Mouse (Mus musculus): ENCODE results near the gene Olfr618. TPM values are rescaled to one million over a fixed set of nuclear protein-coding genes. Genes with fewer than 3 reads are reported as not detected.

Olfr618 gene
- total RNA-seq, 1 experiment: not detected

- Histone ChIP-seq H3K36me3 (ENCODE audit: control insufficient read depth, insufficient read depth, low read length, poor library complexity, severe bottlenecking) (no peaks in the 10 kb centered on the region), H3K27ac (ENCODE audit: insufficient read depth, low read depth, low read length, poor library complexity, severe bottlenecking) (no peak within 1 kb of the TSS), H3K4me3 (ENCODE audit: insufficient read depth in 1 of 2, low read depth in 1 of 2, low read length in 2 of 2, poor library complexity in 1 of 2, severe bottlenecking in 1 of 2) (no peak within 1 kb of the TSS), H3K4me1 (ENCODE audit: control insufficient read depth in 2 of 2, insufficient read depth in 2 of 2, low read length in 2 of 2, poor library complexity in 1 of 2) (no peaks in the 10 kb centered on the region), H3K9ac (ENCODE audit: insufficient read depth, low read depth, low read length, poor library complexity, severe bottlenecking) (no peak within 1 kb of the TSS), H3K9me3 (ENCODE audit: control insufficient read depth, insufficient read depth, low read depth, low read length) (no peaks in the 10 kb centered on the region)
- no peak for TF ChIP-seq ZNF384 (IDR thresholded peaks at IDR 0.05; ENCODE audit: low read depth, low read length)
- TF ChIP-seq ZC3H11A (IDR thresholded peaks at IDR 0.05; ENCODE audit: borderline replicate concordance, low read depth, low read length): no peak
- no peak for TF ChIP-seq HCFC1 (IDR thresholded peaks at IDR 0.05; ENCODE audit: borderline replicate concordance, insufficient read depth, low read length)
- no peak for TF ChIP-seq MAFK (IDR thresholded peaks at IDR 0.05; ENCODE audit: insufficient read depth, low read depth, low read length)
- no peak for TF ChIP-seq CHD2 (IDR thresholded peaks at IDR 0.05; ENCODE audit: low read depth, low read length)
- no peak for DNase-seq (ENCODE audit: low read depth, low spot score)
- in situ Hi-C loops (cut with MboI; ENCODE audit: low sequenced_read_pairs in 2 of 2, unreplicated experiment in 2 of 2): loop anchor here in 1 of 2 experiments (5.0 kb wide), 1 partner anchor 105 kb away; no protein-coding TSS in a partner anchor
Observed at GRCm38 (mm10) chr7:103572761-103573160, 17.1 kb upstream of the Olfr618 start, which contains the start of gene Olfr617. TSS of gene Olfr617 (plus strand) at chr7:103573061.

GRCm38 (mm10) chr7:103600275-103600674, 10.4 kb downstream of the Olfr618 start, which contains the start of gene Olfr619:
TSS of gene Olfr619 (plus strand) at chr7:103600575.
- no peak for DNase-seq (ENCODE audit: low read depth, low spot score)
- no peak within 1 kb of the TSS for H3K9ac ChIP-seq (ENCODE audit: insufficient read depth, low read depth, low read length, poor library complexity, severe bottlenecking)
- H3K36me3 ChIP-seq (ENCODE audit: control insufficient read depth, insufficient read depth, low read length, poor library complexity, severe bottlenecking): no peaks in the 10 kb centered on the region
- in situ Hi-C loops (cut with MboI; ENCODE audit: low sequenced_read_pairs in 2 of 2, unreplicated experiment in 2 of 2): no loop called here
- H3K9me3 ChIP-seq (ENCODE audit: control insufficient read depth, insufficient read depth, low read depth, low read length): no peaks in the 10 kb centered on the region
- TF ChIP-seq ZNF384 (IDR thresholded peaks at IDR 0.05; ENCODE audit: low read depth, low read length): no peak
- H3K4me3 ChIP-seq (ENCODE audit: insufficient read depth in 1 of 2, low read depth in 1 of 2, low read length in 2 of 2, poor library complexity in 1 of 2, severe bottlenecking in 1 of 2): no peak within 1 kb of the TSS
- H3K27ac ChIP-seq (ENCODE audit: insufficient read depth, low read depth, low read length, poor library complexity, severe bottlenecking): no peak within 1 kb of the TSS
- H3K4me1 ChIP-seq (ENCODE audit: control insufficient read depth in 2 of 2, insufficient read depth in 2 of 2, low read length in 2 of 2, poor library complexity in 1 of 2): no peaks in the 10 kb centered on the region

- Histone ChIP-seq H3K36me3 (ENCODE audit: control insufficient read depth, insufficient read depth, low read length, poor library complexity, severe bottlenecking) (no peaks in the 10 kb centered on the region), H3K4me3 (ENCODE audit: insufficient read depth in 1 of 2, low read depth in 1 of 2, low read length in 2 of 2, poor library complexity in 1 of 2, severe bottlenecking in 1 of 2) (no peak overlapping the region), H3K4me1 (ENCODE audit: control insufficient read depth in 2 of 2, insufficient read depth in 2 of 2, low read length in 2 of 2, poor library complexity in 1 of 2) (no peaks in the 10 kb centered on the region), H3K27ac (ENCODE audit: insufficient read depth, low read depth, low read length, poor library complexity, severe bottlenecking) (no peak overlapping the region), H3K9ac (ENCODE audit: insufficient read depth, low read depth, low read length, poor library complexity, severe bottlenecking) (no peak overlapping the region), H3K9me3 (ENCODE audit: control insufficient read depth, insufficient read depth, low read depth, low read length) (no peaks in the 10 kb centered on the region)
- TF ChIP-seq CHD2 (IDR thresholded peaks at IDR 0.05; ENCODE audit: low read depth, low read length) (no peak), ZC3H11A (IDR thresholded peaks at IDR 0.05; ENCODE audit: borderline replicate concordance, low read depth, low read length) (no peak), MAFK (IDR thresholded peaks at IDR 0.05; ENCODE audit: insufficient read depth, low read depth, low read length) (no peak), HCFC1 (IDR thresholded peaks at IDR 0.05; ENCODE audit: borderline replicate concordance, insufficient read depth, low read length) (no peak), ZNF384 (IDR thresholded peaks at IDR 0.05; ENCODE audit: low read depth, low read length) (no peak)
- in situ Hi-C loops (cut with MboI; ENCODE audit: low sequenced_read_pairs in 2 of 2, unreplicated experiment in 2 of 2): no loop called here
- no peak for DNase-seq (ENCODE audit: low read depth, low spot score)
Observed at GRCm38 (mm10) chr7:103607425-103607824, 17.5 kb downstream of the Olfr618 start.

- no peak within 1 kb of the TSS for H3K4me3 ChIP-seq (ENCODE audit: insufficient read depth in 1 of 2, low read depth in 1 of 2, low read length in 2 of 2, poor library complexity in 1 of 2, severe bottlenecking in 1 of 2)
- no peaks in the 10 kb centered on the region for H3K4me1 ChIP-seq (ENCODE audit: control insufficient read depth in 2 of 2, insufficient read depth in 2 of 2, low read length in 2 of 2, poor library complexity in 1 of 2)
- DNase-seq (ENCODE audit: low read depth, low spot score): no peak
- in situ Hi-C loops (cut with MboI; ENCODE audit: low sequenced_read_pairs in 2 of 2, unreplicated experiment in 2 of 2): no loop called here
- H3K9ac ChIP-seq (ENCODE audit: insufficient read depth, low read depth, low read length, poor library complexity, severe bottlenecking): no peak within 1 kb of the TSS
- H3K27ac ChIP-seq (ENCODE audit: insufficient read depth, low read depth, low read length, poor library complexity, severe bottlenecking): no peak within 1 kb of the TSS
- H3K9me3 ChIP-seq (ENCODE audit: control insufficient read depth, insufficient read depth, low read depth, low read length): no peaks in the 10 kb centered on the region
- H3K36me3 ChIP-seq (ENCODE audit: control insufficient read depth, insufficient read depth, low read length, poor library complexity, severe bottlenecking): no peaks in the 10 kb centered on the region
- TF ChIP-seq MAFK (IDR thresholded peaks at IDR 0.05; ENCODE audit: insufficient read depth, low read depth, low read length): no peak
Observed at GRCm38 (mm10) chr7:103612434-103612833, 22.5 kb downstream of the Olfr618 start, which contains the start of gene Olfr620. TSS of gene Olfr620 (minus strand) at chr7:103612534.

- no peaks in the 10 kb centered on the region for H3K9me3 ChIP-seq (ENCODE audit: control insufficient read depth, insufficient read depth, low read depth, low read length)
- TF ChIP-seq MAFK (IDR thresholded peaks at IDR 0.05; ENCODE audit: insufficient read depth, low read depth, low read length) (no peak), ZC3H11A (IDR thresholded peaks at IDR 0.05; ENCODE audit: borderline replicate concordance, low read depth, low read length) (no peak), ZNF384 (IDR thresholded peaks at IDR 0.05; ENCODE audit: low read depth, low read length) (no peak), CHD2 (IDR thresholded peaks at IDR 0.05; ENCODE audit: low read depth, low read length) (no peak), HCFC1 (IDR thresholded peaks at IDR 0.05; ENCODE audit: borderline replicate concordance, insufficient read depth, low read length) (no peak)
- no peaks in the 10 kb centered on the region for H3K36me3 ChIP-seq (ENCODE audit: control insufficient read depth, insufficient read depth, low read length, poor library complexity, severe bottlenecking)
- H3K4me3 ChIP-seq (ENCODE audit: insufficient read depth in 1 of 2, low read depth in 1 of 2, low read length in 2 of 2, poor library complexity in 1 of 2, severe bottlenecking in 1 of 2): no peak overlapping the region
- H3K4me1 ChIP-seq (ENCODE audit: control insufficient read depth in 2 of 2, insufficient read depth in 2 of 2, low read length in 2 of 2, poor library complexity in 1 of 2): no peaks in the 10 kb centered on the region
- no peak overlapping the region for H3K27ac ChIP-seq (ENCODE audit: insufficient read depth, low read depth, low read length, poor library complexity, severe bottlenecking)
- no peak overlapping the region for H3K9ac ChIP-seq (ENCODE audit: insufficient read depth, low read depth, low read length, poor library complexity, severe bottlenecking)
- DNase-seq (ENCODE audit: low read depth, low spot score): no peak
- in situ Hi-C loops (cut with MboI; ENCODE audit: low sequenced_read_pairs in 2 of 2, unreplicated experiment in 2 of 2): no loop called here
Observed at GRCm38 (mm10) chr7:103636795-103637194, 46.9 kb downstream of the Olfr618 start.

All from ES-E14 (cell line).